Mouse (Mus musculus): ENCODE data around the gene Ces1h.

DNA sequence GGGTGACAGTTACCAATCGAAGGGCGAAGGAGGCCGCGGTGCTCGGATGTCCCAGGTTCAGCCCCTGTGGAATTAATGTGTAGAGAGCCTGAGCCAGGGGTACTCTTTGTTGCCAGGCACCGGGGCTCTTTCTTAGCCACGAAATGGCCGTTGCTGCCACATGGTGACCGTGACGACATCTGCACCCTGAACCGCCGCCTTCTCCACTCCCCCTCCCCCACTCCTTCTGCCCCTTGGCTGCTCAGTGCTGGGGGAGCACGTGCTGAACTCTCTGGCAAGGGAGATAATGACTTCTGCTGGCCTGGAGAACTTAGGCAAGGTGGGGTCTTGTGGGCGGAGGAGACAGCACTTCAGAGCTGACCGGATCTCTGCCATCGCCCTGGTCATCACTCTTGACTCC lies 47.7 kb upstream of the Ces1h start:
- TF ChIP-seq GATA1 (IDR thresholded peaks at IDR 0.05; ENCODE audit: low read length) (no peak), TAL1 (IDR thresholded peaks at IDR 0.05; ENCODE audit: low read length) (no peak)

Measured in erythroblast, embryonic 14.5 days (primary cell).